In genomic region chr5:134746890-134747511, GRCm38 (mm10) we compare ENCODE assay signal across 9 mouse cellular contexts. TPM values are rescaled to one million over a fixed set of nuclear protein-coding genes. Genes with fewer than 3 reads are reported as not detected.
DNase-seq lines count a peak whose midpoint lies in the region; ATAC-seq lines count a peak whose summit lies in the region.
"Had no signal": no experiment of that assay in that cellular context is flagged by ENCODE, and none has a peak within 500 bp of the region (broad histone marks: within the 10 kb centered on the region; RNA-seq: fewer than 3 reads in every experiment).

Gene Eln, minus strand, starts transcription at chr5:134747323.

- ATAC-seq in frontal cortex, adult (ENCODE audit: low TSS enrichment) = peak; percentile 62; the same call in 1 of the 2 replicates
- peak; percentile 64 for ATAC-seq in limb, embryonic 15.5 days (ENCODE audit: insufficient number of reproducible peaks, low FRiP score, low TSS enrichment, low read depth)
- peak; percentile 77 for ATAC-seq in neural tube, embryonic 12.5 days (ENCODE audit: low FRiP score, low read depth)

- no peaks in the 10 kb centered on the region for H3K9me3 ChIP-seq in limb, embryonic 15.5 days
- no peaks in the 10 kb centered on the region for H3K9me3 ChIP-seq in neural tube, embryonic 12.5 days

- peak within 1 kb of the TSS; percentile 92 for H3K27ac ChIP-seq in limb, embryonic 15.5 days
- no peak within 1 kb of the TSS for H3K27ac ChIP-seq in neural tube, embryonic 12.5 days

- H3K27me3 ChIP-seq in limb, embryonic 15.5 days = peaks cover 3% of the 10 kb centered on the region; the same call in 1 of the 2 replicates
- H3K27me3 ChIP-seq in neural tube, embryonic 12.5 days (replicated peaks) = 0 out of 2 replicates have a peak, but pooled peaks cover 9% of the 10 kb centered on the region

- H3K36me3 ChIP-seq in limb, embryonic 15.5 days = no peaks in the 10 kb centered on the region
- no peaks in the 10 kb centered on the region for H3K36me3 ChIP-seq in neural tube, embryonic 12.5 days

- H3K4me1 ChIP-seq in limb, embryonic 15.5 days = peaks cover 72% of the 10 kb centered on the region
- peaks cover 15% of the 10 kb centered on the region for H3K4me1 ChIP-seq in neural tube, embryonic 12.5 days

- H3K4me2 ChIP-seq in limb, embryonic 15.5 days = peak within 1 kb of the TSS; percentile 81
- H3K4me2 ChIP-seq in neural tube, embryonic 12.5 days (replicated peaks) = peak within 1 kb of the TSS; percentile 79

- peak within 1 kb of the TSS; percentile 55 for H3K9ac ChIP-seq in limb, embryonic 15.5 days
- H3K9ac ChIP-seq in neural tube, embryonic 12.5 days = peak within 1 kb of the TSS; percentile 57

- peak within 1 kb of the TSS; percentile 60 for H3K4me3 ChIP-seq in limb, embryonic 15.5 days
- peak within 1 kb of the TSS; percentile 36 for H3K4me3 ChIP-seq in neural tube, embryonic 12.5 days

- WGBS in limb, embryonic 15.5 days = 2% methylated on average over 18 of the region's 28 CpGs
- 3% methylated on average over 24 of the region's 28 CpGs for WGBS in neural tube, embryonic 12.5 days

- DNase-seq in frontal cortex, postnatal 25 days (ENCODE audit: low spot score in 2 of 2) = no peak
- DNase-seq in adrenal gland, postnatal 10 days = peak; percentile 51
- peak in 1 of 2 experiments; percentile 27 for DNase-seq in frontal cortex, adult 2 months (ENCODE audit: extremely low spot score in 1 of 2, low spot score in 1 of 2)
- DNase-seq in heart, postnatal 4 days = peak; percentile 69
- no peak for DNase-seq in B cell, adult 2 months

RNA-seq across cellular contexts. Expression of gene Eln, which starts in this region (rescaled TPM):
- 1,000 to 10,000 TPM in 1 of 2 experiments, 100 to 1,000 TPM in 1; 255 to 1,124 TPM for total RNA-seq in adrenal gland, postnatal 10 days (2021)
- 11.8 and 12.2 TPM in 2 replicates for polyA plus RNA-seq in frontal cortex, adult 2 months (2012; rRNA removed)
- 1,000 to 10,000 TPM in 1 of 2 experiments, 100 to 1,000 TPM in 1; 932 to 1,129 TPM for total RNA-seq in heart, postnatal 4 days (2021)
- 178 and 206 TPM in 2 replicates for polyA plus RNA-seq in limb, embryonic 15.5 days (2015; fragmentation: Nextera tagmentation; extraction: Ambion mirVana)
- polyA plus RNA-seq in neural tube, embryonic 12.5 days (2016; fragmentation: Nextera tagmentation; extraction: Ambion mirVana) = 6.0 and 6.6 TPM in 2 replicates
- total RNA-seq: CH12.LX had no signal

Comparison
In these comparisons a context has a peak if more than half of its experiments do, and no peak if none do; other contexts are left out.
1. RNA of gene Eln (polyA plus RNA-seq): 178 to 206 TPM in limb, embryonic 15.5 days; 11.8 to 12.2 TPM in frontal cortex, adult 2 months and 6.0 to 6.6 TPM in neural tube, embryonic 12.5 days; every median in the first group is over 10 times any median in the second.
2. DNase-seq: peak in adrenal gland, postnatal 10 days (single experiment) and heart, postnatal 4 days (single experiment); none in frontal cortex, postnatal 25 days (0 of 2) and B cell, adult 2 months (0 of 2).
3. Peak in every context shown above with its lines, with median percentiles within 50 percentile points of each other: ATAC-seq.